Mouse (Mus musculus) layer of hippocampus, adult 11-12 months (tissue): ENCODE data around the gene Cdc6.

Experiments
- DNase-seq: peaks from one replicate; pipeline ENCODE4 v3.0.0; 2022; ENCODE audit warnings: low spot score

Cdc6 gene

DNA sequence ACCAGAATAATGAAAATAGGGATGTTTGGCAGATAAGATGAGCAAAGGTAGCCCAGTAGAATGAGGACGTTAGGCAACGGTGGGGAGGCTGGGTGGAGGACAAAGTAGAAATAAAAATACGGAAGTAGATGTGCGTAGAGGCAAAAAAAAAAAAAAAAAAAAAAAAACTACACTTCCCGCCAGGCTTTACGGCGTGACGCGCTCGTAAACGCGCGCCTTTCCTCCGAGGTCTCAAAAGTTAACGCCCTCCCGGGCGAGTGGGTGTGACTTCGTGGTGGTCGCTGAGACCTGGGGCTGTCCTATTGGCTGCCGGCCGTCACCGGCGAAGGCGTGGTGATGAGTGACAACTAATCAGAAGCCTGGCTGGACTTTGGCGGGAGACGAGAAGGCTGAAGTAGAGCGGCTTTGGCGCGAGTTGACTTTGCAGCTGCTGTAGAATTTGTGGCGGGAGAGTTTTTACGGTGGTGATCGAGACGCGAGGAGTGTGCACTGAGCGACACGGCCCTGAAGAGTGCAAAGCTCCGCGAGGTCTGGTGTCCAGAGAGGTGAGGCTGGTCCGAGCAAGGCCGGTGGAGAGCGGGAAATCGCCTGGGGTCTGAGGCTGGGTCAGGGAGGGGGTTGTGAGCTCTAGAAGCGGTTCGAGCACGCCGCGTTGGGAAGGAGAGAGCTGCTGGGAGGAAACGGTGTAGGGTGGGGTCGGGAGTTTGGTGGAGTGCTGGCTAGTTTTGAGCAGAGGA is at the start of gene Cdc6:
TSS of gene Cdc6 (plus strand) at position 365 of the 737 bp plus-strand sequence.
- peak; percentile 96 for DNase-seq

DNA sequence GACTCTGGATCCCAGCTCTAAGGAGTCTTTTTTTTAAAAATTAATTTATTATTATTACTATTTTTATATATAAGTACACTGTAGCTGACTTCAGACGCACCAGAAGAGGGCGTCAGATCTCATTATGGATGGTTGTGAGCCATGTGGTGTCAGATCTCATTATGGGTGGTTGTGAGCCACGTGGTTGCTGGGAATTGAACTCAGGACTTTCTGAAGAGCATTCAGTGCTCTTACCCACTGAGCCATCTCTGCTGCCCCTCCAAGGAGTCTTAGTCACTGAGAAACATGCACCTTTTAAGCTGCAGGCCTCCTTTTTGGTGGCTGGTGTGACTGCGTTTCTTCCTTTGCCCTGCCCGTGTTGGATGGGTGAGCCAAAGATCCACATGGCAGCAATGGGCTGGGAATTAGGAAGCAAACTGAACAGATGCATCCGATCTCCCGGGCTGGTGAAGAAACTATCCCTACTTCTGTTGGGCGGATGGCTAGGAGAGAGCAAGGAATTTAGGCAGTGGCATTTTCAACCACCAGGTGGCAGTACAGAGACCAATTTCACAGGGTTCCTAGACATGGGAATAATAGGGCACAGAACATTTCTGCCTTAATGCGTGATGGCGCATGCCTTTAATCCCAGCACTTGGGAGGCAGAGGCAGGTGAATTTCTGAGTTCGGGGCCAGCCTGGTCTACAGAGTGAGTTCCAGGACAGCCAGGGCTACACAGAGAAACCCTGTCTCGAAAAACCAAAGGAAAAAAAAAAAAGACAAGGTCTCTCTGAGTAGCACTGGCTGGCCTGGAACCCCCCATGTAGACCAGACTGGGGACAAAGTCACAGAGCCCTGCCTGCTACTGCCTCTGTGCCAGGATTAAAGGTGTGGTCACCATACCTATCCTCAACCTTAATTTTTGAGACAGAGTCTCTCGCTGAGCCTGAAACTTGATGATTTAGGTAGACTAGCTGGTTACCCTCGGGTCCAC is 48.6 kb upstream of the Cdc6 start:
- peak; percentile 93 for DNase-seq

- DNase-seq, result peak; percentile 97
These were observed 44.4 kb upstream of the Cdc6 start, which contains the start of gene Wipf2 for GRCm38 (mm10) chr11:98863028-98863750. TSS of gene Wipf2 (plus strand) at chr11:98863638.

- DNase-seq, result peak; percentile 29
These were observed 43.7 kb upstream of the Cdc6 start for GRCm38 (mm10) chr11:98863751-98864429.

DNA sequence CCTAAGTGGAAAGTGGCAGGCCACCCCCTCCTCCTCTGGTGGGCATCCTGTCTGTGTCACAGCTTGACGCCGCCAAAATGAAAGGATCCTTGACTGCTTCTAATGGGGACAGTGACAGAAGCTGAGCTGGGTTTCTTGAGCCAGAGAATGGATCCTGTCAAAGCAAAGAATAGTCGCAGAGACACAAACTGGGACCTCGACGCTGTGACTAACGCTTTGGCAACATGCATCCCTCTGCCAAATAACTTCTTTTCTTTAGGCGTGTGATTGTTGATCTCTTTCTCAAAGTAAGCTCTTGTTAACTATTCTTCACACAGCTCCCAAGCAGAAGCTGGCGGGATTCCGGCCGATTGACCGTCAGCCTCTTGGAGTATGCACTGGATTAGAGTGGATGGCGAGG is 40.3 kb upstream of the Cdc6 start:
- DNase-seq, result no peak

- no peak for DNase-seq
These were observed 37.7 kb upstream of the Cdc6 start for GRCm38 (mm10) chr11:98869906-98870305.

DNA sequence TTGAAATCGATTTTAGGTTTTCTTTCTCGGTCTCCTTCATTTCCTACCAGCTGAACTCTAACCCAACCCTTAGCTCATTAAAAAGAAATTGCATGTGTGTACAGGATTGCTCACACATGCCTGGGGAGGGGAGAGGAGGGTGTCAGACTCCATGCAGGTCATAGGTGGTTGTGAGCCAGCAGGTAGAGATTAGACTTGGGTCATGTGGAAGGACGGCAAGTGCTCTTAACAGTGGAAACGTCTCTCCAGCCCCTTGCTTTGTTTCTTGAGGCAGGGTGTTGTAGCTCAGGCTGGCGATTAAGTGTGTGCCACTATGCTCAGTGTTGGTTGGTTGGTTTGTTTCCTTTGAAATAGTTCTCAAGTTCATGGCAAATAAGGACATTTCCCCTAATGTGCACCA is 36.8 kb upstream of the Cdc6 start:
- DNase-seq, result no peak

DNA sequence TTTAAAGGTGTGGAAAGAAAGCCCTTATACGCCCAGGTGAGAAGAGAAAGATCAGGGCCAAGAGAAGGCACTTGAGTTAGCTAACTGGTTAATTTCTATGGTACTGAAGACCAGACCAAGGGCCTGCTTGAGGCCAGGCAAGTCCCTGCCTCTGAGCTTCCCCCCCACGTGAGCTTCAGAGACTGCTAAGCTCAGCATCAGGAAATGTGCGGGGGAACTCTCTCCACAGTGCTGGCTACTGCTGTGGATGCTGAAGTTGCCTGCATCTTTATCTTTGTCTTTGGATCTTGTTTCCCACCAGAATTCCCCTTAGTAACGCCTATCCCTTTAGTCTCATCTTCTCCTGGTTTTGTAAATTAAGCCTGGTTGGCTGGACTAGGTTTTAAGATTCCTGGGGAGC is 36.2 kb upstream of the Cdc6 start:
- no peak for DNase-seq

DNA sequence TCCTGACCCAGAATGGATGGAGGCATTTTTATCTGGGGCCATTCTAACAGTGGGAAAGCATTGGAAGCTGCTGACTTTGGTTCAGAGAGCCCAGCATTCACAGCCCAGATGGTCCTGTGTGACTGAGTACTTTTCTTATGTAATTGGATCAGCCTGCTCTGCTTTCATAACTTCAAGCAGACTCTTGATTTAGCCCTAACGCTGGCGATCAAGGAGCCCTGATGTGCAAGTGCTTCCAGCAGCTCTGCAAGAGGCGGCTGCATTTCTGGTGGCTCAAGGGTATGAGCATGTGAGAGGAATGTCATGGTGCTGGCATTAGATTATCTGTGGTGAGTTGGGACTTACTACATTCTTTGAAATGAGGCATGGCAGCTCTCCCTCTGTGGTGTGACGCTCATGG is 35.6 kb upstream of the Cdc6 start:
- peak; percentile 75 for DNase-seq

GRCm38 (mm10) chr11:98873900-98874299 is 33.7 kb upstream of the Cdc6 start:
- no peak for DNase-seq

DNA sequence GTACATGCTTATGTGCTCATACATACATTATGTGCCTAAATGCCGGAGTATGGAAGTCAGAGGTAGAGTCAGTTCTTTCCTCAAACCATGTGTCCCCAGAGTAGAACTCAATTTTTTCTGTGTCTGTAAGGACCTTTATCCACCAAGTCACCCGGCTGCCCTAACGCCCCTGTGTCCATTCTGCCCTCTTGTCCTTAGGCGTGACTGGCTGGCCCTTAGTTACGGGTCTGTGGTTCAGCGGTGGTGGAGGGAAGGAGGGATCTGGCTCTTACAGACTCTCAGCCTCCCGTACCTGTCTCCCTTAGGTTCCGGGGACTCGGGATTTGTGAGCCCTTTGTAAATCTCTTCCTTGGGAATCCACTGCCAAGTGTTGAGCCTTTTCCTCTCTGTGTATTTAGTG is 30.6 kb upstream of the Cdc6 start:
- DNase-seq, result no peak

- DNase-seq, result no peak
These were observed 19.9 kb upstream of the Cdc6 start for GRCm38 (mm10) chr11:98887703-98888102.

DNA sequence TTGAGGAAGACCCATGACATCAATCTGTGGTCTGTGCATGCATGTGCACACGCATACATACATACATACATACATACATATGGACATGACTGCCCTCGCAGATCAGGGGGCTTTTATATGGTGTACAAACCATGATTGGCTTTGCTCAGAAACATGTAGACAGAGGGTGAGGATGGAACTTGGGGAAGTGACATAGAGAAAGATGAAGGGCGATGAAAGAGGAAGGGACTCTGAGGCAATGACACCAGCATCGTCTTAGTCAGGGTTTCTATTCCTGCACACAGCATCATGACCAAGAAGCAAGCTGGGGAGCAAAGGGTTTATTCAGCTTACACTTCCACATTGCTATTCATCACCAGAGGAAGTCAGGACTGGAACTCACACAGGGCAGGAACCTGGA is 18.5 kb upstream of the Cdc6 start:
- no peak for DNase-seq

DNA sequence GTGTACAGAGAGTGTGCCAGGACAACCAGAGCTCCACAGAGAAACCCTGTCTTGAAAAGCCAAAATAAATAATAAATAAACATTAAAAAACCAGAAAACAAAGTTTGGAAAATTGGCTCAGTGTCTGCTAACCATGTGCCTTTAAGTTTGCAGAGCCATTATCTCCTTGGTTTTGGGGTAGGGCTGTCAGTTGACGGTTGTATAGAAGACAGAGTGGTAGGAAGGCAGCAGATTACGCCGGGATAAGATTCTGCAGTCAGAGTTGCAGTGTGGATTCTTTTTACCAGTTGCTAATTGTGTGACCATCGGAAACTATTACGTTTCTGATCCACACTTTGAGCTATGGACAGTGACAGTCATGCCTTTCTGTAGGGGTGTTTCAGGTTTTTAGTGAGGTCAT is 17.6 kb upstream of the Cdc6 start:
- no peak for DNase-seq

GRCm38 (mm10) chr11:98892426-98892825 is 15.2 kb upstream of the Cdc6 start:
- DNase-seq, result no peak

DNA sequence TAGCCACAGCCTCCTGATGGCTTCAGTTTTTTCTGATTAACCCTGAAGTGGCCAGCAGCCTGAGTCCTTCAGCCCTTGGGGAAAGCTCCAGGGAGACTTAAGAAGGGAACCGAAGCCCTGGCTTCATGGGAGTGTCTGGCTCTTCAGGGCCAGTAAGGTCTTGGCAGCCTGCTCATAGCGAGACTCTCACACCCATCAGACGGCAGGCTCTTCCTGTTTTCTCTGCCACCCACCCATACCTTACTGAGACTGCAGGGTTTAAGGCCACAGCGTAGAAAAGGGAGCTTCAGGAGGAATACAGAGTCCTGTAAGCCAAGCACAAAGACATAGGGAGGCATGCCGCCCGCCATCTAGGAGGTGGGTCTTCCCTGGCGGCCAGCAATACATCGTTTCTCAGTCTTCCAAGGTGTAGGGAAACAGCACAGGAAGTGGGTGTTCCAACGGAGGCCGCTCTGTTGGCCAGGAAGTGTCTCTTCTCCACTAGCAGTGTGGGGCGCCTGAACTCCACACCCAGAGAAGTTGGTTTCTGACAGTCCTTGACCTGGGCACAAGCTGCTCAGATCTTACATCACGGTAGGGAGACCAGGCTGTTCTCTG is 7.0 kb upstream of the Cdc6 start:
- DNase-seq, result no peak

GRCm38 (mm10) chr11:98902621-98903245 is 4.9 kb upstream of the Cdc6 start:
- DNase-seq, result no peak

- DNase-seq, result no peak
These were observed 3.0 kb upstream of the Cdc6 start for GRCm38 (mm10) chr11:98904577-98904976.

DNA sequence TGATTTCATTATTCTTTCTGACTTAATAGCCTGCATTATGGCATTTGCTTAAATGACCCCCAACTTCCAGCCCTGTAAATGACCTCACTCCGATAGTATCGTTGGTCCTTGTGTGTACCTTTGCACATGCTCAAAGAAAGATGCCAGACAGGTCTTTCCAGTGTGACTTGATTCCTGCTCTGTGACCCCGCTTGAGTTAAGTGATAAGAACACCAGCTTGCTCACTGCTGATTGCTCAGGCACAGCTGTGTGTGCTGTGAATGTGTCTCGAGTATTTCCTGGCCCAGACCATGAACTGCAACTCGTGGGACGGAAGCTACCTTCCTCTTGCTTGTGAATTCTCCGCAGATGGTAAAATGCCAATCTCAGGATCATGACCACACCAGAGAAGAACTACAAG is 2.6 kb upstream of the Cdc6 start:
- no peak for DNase-seq

DNA sequence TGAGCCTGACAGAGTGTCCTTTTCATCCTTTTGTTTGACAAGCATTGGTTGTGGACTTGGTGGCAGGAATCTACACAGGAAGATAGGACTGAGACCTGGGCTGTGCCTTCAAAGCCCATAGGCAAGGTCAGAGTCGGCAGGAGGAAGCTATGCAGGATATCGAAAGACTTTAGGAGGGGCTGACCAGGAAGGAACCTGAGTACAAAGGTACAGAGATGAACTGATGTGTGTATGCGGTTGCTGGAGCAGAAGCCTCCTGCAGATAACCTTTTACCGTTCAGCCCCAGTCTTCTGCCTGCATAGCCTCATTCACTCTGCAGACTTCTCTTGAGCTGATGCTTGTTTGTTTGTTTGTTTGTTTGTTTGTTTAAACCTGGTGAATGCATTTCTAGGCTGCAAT is 2.0 kb upstream of the Cdc6 start:
- DNase-seq, result no peak

GRCm38 (mm10) chr11:98907063-98907436 is 551 bp upstream of the Cdc6 start:
- no peak for DNase-seq
